Mouse (Mus musculus) G1E (cell line): Measurements from ENCODE around the gene Iqck. TPM values are rescaled to one million over a fixed set of nuclear protein-coding genes. Genes with fewer than 3 reads are reported as not detected.

Experiments
- ATAC-seq: 2 replicates; pipeline ENCODE4 v1.8.0; 2016; ENCODE audit warnings: mild to moderate bottlenecking; ENCODE audit not compliant: insufficient number of reproducible peaks, poor library complexity, low FRiP score, severe bottlenecking; ENCODE audit errors: extremely low read depth
- DNase-seq: peaks from one replicate; pipeline ENCODE4 v3.0.0; 2012; ENCODE audit warnings: low spot score
- H3K27me3 ChIP-seq: 2 replicates; pipeline ENCODE4 v1.6.1; 2012; ENCODE audit warnings: mild to moderate bottlenecking, low read length, inconsistent platforms; ENCODE audit not compliant: insufficient read depth
- H3K36me3 ChIP-seq: replicated peaks from 2 replicates; pipeline ENCODE3; 2012; ENCODE audit warnings: mild to moderate bottlenecking, inconsistent platforms
- H3K4me1 ChIP-seq: 2 replicates; pipeline ENCODE4 v1.6.1; 2012; ENCODE audit warnings: low read depth, low read length, inconsistent platforms, mixed read lengths; ENCODE audit not compliant: insufficient read depth
- H3K4me3 ChIP-seq: 2 replicates; pipeline ENCODE4 v1.5.1; 2012; ENCODE audit warnings: low read depth, mild to moderate bottlenecking, inconsistent platforms, low read length, moderate library complexity, mixed read lengths
- H3K9me3 ChIP-seq: replicated peaks from 2 replicates; pipeline ENCODE4 v1.6.1; 2012; ENCODE audit warnings: inconsistent platforms
- CTCF ChIP-seq: IDR thresholded peaks from 2 replicates; pipeline ENCODE4 v1.5.1; 2012; ENCODE audit warnings: low read depth, low read length, inconsistent platforms, mixed read lengths
- GATA1 ChIP-seq: IDR thresholded peaks from 2 replicates; pipeline ENCODE4 v1.6.1; 2012; ENCODE audit warnings: borderline replicate concordance, low read length, inconsistent platforms, mixed read lengths
- GATA2 ChIP-seq: IDR thresholded peaks from 2 replicates; pipeline ENCODE4 v1.6.1; 2012; ENCODE audit warnings: low read depth, low read length, inconsistent platforms, borderline replicate concordance
- POLR2AphosphoS5 ChIP-seq: IDR thresholded peaks from 2 replicates; pipeline ENCODE4 v1.6.1; 2012; ENCODE audit warnings: low read depth, low read length, inconsistent platforms; ENCODE audit not compliant: insufficient replicate concordance
- TAL1 ChIP-seq: conservative IDR thresholded peaks from 2 replicates; pipeline ENCODE4 v1.6.1; 2012; ENCODE audit warnings: low read depth, low read length, inconsistent platforms, mixed read lengths
- polyA plus RNA-seq: library from polyadenylated mRNA; stranded (reverse); fragments of >175 nt; gene quantifications from 2 replicates; pipeline ENCODE4 v1.2.3, GENCODE M21; 2012
- total RNA-seq, 2 experiments: library from RNA; stranded (forward) in 1 of 2; stranded (reverse) in 1 of 2; fragments of 200-1000 nt in 1 of 2; fragments of >200 nt in 1 of 2; fragmentation: Nextera tagmentation in 1 of 2; gene quantifications; 2 replicates each; pipeline ENCODE4 v1.2.3; 2014 to 2017

The Iqck gene
- total and polyA plus RNA-seq, 3 experiments, result 0.16 to 1.3 TPM; not detected in 1

GRCm38 (mm10) chr7:118985786-118986185 is 130.2 kb downstream of the Iqck start:
- Histone ChIP-seq H3K27me3 (0 out of 2 replicates have a peak, but pooled peaks cover 3% of the 10 kb centered on the region), H3K4me1 (no peaks in the 10 kb centered on the region), H3K9me3 (no peaks in the 10 kb centered on the region), H3K36me3 (no peaks in the 10 kb centered on the region), H3K4me3 (no peak overlapping the region)
- DNase-seq, result no peak
- no peak for ATAC-seq
- TF ChIP-seq GATA1 (no peak), CTCF (no peak), POLR2AphosphoS5 (no peak), GATA2 (no peak), TAL1 (no peak)

GRCm38 (mm10) chr7:118986369-118986768 is 130.8 kb downstream of the Iqck start:
- Histone ChIP-seq H3K36me3 (no peaks in the 10 kb centered on the region), H3K9me3 (no peaks in the 10 kb centered on the region), H3K4me3 (no peak overlapping the region), H3K4me1 (no peaks in the 10 kb centered on the region), H3K27me3 (0 out of 2 replicates have a peak, but pooled peaks cover 3% of the 10 kb centered on the region)
- TF ChIP-seq GATA1 (no peak), POLR2AphosphoS5 (no peak), CTCF (no peak), GATA2 (no peak), TAL1 (no peak)
- DNase-seq (no peak), ATAC-seq (no peak)

GRCm38 (mm10) chr7:118989275-118989856 is 133.8 kb downstream of the Iqck start:
- Histone ChIP-seq H3K36me3 (no peaks in the 10 kb centered on the region), H3K4me3 (no peak overlapping the region), H3K27me3 (peaks cover 5% of the 10 kb centered on the region; the same call in 1 of the 2 replicates), H3K9me3 (no peaks in the 10 kb centered on the region), H3K4me1 (no peaks in the 10 kb centered on the region)
- DNase-seq (no peak), ATAC-seq (no peak)
- TF ChIP-seq POLR2AphosphoS5, result no peak
- TF ChIP-seq CTCF, result no peak
- TF ChIP-seq TAL1, result no peak
- no peak for TF ChIP-seq GATA1
- TF ChIP-seq GATA2, result no peak

GRCm38 (mm10) chr7:118990282-118990681 is 134.7 kb downstream of the Iqck start:
- Histone ChIP-seq H3K27me3 (peaks cover 5% of the 10 kb centered on the region; the same call in 1 of the 2 replicates), H3K4me1 (no peaks in the 10 kb centered on the region), H3K36me3 (no peaks in the 10 kb centered on the region), H3K4me3 (no peak overlapping the region), H3K9me3 (peaks cover 5% of the 10 kb centered on the region; the same call in 1 of the 2 replicates)
- TF ChIP-seq GATA2 (no peak), GATA1 (no peak), CTCF (no peak)
- ATAC-seq (no peak), DNase-seq (no peak)

- no peaks in the 10 kb centered on the region for H3K4me1 ChIP-seq
- no peak overlapping the region for H3K4me3 ChIP-seq
- peaks cover 5% of the 10 kb centered on the region; the same call in 1 of the 2 replicates for H3K9me3 ChIP-seq
- DNase-seq, result no peak
- peaks cover 8% of the 10 kb centered on the region; the same call in 1 of the 2 replicates for H3K27me3 ChIP-seq
- ATAC-seq, result no peak
- H3K36me3 ChIP-seq, result no peaks in the 10 kb centered on the region
- no peak for TF ChIP-seq POLR2AphosphoS5
- no peak for TF ChIP-seq TAL1
- no peak for TF ChIP-seq GATA2
- TF ChIP-seq CTCF, result no peak
- TF ChIP-seq GATA1, result no peak
Measured at GRCm38 (mm10) chr7:118991341-118991884, 135.9 kb downstream of the Iqck start.

- ATAC-seq, result no peak
- Histone ChIP-seq H3K27me3 (peaks cover 8% of the 10 kb centered on the region; the same call in 1 of the 2 replicates), H3K9me3 (peaks cover 5% of the 10 kb centered on the region; the same call in 1 of the 2 replicates)
Measured at GRCm38 (mm10) chr7:118992080-118992560, 136.6 kb downstream of the Iqck start.

More at GRCm38 (mm10) chr7:118992080-118992560, 136.6 kb downstream of the Iqck start:
- Histone ChIP-seq H3K4me3 (no peak overlapping the region), H3K36me3 (no peaks in the 10 kb centered on the region), H3K4me1 (no peaks in the 10 kb centered on the region)
- TF ChIP-seq POLR2AphosphoS5 (no peak), CTCF (no peak), GATA1 (no peak), TAL1 (no peak), GATA2 (no peak)
- no peak for DNase-seq
